Mouse (Mus musculus) urinary bladder, adult 18-20 months (tissue): ENCODE measurements at regions not wholly inside any gene's neighbourhood (a gene's known extent, or its start where the extent isn't known, plus 50 kb on each side); places are given as distances from the start of the nearest gene placed in this dataset.

Experiments used
- DNase-seq, 2 experiments: peaks; one replicate each; pipeline ENCODE4 v3.0.0; 2022; ENCODE audit warnings: low spot score in 2 of 2, mixed read lengths in 2 of 2

DNA sequence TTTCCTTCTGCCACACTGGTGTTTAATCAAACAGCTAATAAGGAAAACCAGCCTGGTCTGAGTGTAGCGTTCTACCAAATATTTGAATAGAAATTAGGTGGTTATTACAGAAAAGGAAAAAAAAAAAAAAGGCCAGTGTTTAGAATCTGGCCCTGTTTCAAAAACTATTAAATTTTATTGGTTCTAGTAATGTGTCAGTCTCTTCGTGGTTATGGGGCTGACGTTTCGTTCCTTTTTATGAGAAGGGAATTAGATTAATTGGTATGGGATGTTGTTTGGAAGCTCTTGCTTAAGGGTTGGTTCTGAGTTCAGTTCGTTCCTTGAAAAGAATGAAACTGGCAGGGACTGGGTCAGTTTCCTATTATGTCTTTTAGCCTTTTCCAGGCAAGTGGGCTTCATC lies 241.5 kb upstream of the Mmadhc start:
- no peak for DNase-seq

DNA sequence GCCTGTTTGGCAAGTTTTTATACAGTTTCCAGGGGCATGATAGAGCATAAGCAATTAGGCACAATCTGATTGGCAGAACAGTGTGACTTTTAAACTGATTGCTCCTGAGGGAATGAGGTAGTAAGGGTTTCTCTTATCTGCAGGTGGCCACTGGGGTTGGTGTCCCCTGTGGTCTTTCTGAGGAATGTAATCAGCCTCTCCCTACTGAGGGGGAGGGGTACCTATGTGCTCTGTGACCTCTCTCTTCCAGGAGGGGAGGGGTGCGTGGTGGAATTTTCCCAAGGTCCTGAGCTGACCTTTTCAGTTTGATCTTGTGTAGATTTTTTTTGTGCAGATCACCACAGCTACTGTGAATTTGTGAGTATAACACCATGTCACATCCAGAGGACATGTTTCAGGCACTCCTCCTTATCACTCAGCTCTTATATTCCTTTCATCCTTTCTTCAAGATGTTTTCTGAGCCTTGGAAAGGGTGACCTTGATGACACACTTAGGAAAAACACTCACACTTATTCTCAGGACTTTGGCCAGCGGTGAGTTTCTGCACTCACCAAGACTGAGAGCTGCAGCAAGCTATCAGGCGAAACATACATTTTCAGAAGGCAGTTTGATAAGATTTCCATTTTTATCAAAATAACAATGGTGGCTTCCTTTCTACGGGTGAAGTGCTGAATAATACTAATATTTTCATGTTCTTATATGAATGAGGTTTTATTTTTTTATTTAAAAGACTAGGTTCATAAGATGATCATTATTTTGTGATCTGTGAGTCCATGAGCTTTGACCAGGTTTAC lies 238.7 kb upstream of the Mmadhc start:
- no peak for DNase-seq

- no peak for DNase-seq
These were observed 237.1 kb upstream of the Mmadhc start for GRCm38 (mm10) chr2:50533702-50534101.

DNA sequence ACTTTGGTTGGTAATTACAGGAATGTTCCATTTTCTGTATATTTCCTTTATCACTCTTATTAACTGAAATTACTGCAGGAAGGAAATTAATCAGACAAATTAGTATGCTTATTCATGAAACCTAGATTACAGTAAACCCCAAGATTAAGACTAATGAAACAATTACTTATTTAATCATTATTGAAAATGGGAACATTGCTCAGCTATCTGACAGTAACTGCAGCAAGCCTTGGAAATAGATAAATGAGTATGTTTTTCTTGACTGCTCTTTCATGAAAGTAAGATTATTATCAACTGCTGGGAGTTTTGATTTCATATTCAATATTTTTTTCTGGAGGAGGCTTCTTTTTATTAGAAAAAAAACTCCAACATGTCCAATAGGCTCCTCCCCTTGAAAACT lies 230.8 kb upstream of the Mmadhc start:
- DNase-seq, result no peak

GRCm38 (mm10) chr2:50524838-50525615 lies 228.4 kb upstream of the Mmadhc start:
- no peak for DNase-seq

DNA sequence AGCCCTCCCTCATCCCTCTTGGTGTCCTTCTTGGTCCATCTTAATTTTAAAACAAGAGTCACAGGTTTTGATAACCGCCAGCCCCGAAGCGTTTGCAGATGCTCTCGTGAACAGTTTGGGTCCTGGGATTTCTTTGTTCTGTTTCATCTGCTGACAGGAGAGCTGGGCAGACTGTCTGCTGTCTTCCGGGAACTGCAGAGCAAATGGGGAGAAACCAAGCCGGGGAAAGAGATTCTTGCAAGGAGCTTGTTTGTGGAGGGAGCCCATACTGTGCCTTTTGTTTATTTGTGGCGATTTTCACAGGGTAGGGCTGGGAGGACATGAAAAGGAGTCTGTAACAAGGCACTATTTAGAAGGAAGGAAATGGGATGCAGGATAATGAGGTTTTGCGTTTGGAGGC lies 223.6 kb upstream of the Mmadhc start:
- no peak for DNase-seq

GRCm38 (mm10) chr2:50519129-50519504 lies 222.5 kb upstream of the Mmadhc start:
- no peak for DNase-seq

- DNase-seq, result no peak
These were observed 221.9 kb upstream of the Mmadhc start for GRCm38 (mm10) chr2:50518371-50519128.

- DNase-seq, result no peak
These were observed 216.7 kb upstream of the Mmadhc start for GRCm38 (mm10) chr2:50513276-50513675.

DNA sequence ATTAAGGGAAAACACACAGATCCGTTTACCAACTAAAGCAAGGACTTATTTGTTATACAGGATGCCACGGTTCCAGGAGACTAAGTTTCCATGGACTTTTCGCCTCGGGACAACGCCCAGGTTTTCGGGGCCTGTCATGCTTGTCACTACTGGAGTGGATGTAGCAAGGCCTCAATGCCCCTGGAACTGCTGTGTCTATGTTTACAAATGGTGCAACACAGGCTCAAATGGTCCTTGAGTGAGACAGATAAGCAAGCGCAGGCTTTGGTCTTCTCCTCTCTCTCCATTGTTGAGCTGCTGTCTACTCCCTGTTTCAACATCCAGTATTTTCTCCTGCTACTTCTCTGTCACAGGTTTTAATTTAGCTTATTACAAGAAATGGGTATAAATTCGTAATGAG lies 202.1 kb upstream of the Mmadhc start:
- no peak for DNase-seq

- DNase-seq, result no peak
These were observed 199.4 kb upstream of the Mmadhc start for GRCm38 (mm10) chr2:50496057-50496433.

DNA sequence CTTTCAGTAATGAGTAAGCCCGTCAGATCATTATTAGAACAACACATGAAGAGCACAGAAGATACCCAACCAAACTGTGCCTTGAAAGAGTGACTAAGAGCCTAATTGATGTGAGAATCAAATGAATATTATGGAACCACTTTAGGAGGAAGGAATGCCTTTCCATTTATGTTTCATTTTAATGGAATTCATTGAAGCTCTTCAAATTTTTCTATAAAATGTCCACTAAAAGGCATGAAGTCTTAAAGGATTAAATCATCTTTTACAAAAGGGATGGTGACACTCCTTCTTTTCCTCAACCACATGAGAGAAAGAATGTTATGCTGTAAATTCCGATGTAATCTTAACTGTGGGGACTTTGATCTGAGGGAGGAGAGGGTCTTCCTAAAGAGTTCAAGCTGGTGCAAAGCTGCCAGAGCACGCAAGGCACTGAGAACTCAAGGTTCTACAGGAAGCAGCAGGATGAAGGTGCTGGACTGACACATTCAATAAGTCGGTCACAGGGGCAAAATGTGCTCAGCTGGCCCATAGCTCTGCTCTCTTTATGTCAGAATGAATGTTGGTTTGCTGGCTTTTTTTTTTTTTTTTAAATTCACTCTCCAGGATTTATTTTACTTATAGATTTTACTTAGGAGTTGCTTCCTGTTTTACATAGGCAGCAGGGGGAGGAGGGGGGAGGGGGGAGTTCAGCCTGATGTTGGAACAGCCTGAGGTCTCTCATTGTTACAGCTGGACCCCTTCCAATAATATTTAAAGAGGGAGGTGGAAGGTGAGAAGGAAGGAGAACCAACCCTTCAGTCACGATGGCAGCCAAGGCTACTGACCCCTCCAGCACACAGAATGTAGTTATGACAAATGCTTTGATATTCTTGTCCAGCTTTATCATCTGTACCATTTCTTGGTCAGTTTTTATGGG lies 198.8 kb upstream of the Mmadhc start:
- no peak for DNase-seq

GRCm38 (mm10) chr2:50493597-50494335 lies 197.2 kb upstream of the Mmadhc start:
- DNase-seq, result no peak

DNA sequence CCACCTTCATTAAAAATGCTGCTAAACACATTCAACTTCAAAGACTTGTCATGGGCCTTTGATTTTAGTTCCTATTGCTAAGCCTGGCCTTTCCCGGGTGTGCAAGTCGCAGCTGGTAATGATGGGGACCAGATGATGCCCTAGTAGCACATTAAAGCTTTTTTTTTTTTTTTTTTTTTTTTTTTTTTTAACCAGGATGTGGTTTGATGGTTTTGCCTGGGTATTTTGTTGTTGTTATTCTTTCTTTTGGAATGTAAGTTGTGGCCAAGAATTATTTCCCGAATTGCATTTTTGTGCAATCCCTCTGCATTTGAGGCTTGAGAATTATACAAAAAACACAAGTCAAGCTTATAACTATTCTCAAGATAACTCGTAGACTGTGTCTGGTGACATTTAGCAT lies 167.2 kb upstream of the Mmadhc start:
- no peak for DNase-seq

DNA sequence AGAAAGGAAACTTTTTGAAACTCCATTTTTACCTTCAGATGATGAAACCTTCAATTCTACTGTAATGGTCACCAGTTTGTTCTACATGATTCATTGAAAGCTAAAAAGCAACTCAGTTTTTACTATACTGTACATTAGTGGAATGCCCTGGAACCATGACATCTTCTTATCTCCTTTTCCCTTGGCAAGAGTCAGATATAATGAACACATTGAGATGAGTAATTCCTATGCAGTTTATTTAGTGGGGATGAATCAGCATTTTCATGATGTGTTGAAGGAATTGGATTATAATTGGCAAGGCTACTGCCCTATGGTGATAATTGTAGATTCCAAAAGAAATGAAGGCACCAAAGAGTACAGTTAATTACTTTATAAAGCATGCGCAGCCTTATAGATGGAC lies 165.8 kb upstream of the Mmadhc start:
- DNase-seq, result no peak

GRCm38 (mm10) chr2:50456654-50457053 lies 160.1 kb upstream of the Mmadhc start:
- no peak for DNase-seq

GRCm38 (mm10) chr2:50448117-50448516 lies 151.5 kb upstream of the Mmadhc start:
- no peak for DNase-seq

DNA sequence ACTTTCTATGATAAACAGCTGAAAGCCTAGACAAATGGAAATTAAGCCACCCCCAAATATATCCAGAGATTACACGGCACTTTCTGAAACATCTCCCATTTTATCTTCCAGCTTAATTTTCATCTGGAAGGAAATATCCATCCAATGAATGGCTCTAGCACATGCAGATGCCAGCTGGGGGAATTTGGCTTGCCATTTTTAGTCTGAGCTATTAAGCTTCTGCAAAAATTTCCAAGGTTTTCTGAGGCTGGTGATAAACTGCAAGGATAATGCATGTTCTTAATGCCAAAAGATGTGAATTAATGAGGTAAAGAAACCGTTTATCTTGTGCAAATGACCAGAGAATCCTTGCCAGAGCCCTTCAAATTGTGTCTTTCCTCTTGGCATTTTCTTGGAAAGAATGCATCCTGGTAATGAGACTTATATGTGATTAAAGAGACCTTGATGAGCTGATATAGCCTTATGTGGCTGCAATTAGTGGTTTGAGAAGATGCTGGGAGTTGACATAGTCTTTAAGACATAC lies 149.4 kb upstream of the Mmadhc start:
- no peak for DNase-seq

DNA sequence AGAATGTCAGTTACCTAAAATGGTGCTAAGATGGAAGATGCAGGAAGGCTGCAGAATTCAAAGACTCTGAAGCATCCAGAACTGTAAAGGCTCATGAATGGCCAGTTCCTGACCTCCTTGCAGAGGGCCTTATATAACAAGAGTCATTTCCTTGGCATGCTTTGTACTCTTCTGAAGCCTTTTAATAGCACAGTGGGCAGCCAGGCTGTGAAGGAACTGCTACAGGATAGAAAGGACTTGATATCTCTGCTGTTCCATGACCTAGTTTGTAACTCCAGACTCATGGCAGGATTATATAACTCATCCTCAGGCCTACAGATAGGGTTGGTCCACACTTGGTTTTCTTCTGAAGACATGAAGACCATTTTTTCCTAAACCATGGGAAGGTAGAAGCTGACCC lies 143.7 kb upstream of the Mmadhc start:
- no peak for DNase-seq

GRCm38 (mm10) chr2:50433166-50433565 lies 136.6 kb upstream of the Mmadhc start:
- no peak for DNase-seq

DNA sequence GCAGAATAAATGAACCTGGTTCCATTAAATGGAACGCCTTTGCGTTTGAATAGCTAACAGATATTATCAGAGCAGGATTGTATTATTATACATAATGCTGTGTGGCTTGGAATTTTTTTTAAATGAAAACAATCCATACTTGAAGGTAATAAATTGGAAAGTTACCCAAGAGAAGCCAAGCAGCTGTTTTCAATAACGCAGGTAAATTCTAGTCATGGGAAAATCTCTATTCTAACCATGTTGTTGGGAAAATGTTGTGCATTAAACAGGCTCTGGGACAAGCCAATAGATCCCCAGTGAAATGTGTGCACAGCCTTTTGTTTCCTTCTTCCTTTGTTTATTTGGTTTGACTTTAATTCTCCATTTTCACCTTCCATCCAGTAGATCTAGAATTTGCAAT lies 128.6 kb upstream of the Mmadhc start:
- DNase-seq, result no peak
